Mouse (Mus musculus): ENCODE measurements around the gene Aggf1. TPM values are rescaled to one million over a fixed set of nuclear protein-coding genes. Genes with fewer than 3 reads are reported as not detected.

Aggf1 gene
- polyA plus RNA-seq, 1 experiment from 2014 or later: 37.1 TPM

DNA sequence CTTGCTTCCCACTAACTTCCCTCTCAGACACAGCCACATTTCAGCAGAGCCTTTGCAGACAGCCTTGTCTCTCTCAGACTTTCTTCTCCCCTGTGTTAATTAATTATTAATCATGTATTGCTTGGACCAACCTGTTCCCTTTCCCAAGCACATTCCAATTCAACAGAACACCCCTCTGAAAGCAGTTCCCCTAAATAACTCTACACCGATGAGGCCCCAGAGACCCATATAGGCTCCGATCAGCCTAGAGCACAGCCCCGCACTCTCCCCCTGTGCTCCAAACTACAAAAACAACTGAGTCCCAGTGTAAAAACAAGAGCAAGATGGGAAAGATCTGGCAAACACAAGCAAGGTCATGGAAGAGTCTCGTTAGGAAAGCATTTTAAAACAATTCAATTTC is 68.6 kb downstream of the Aggf1 start:
- no peak overlapping the region for H3K4me3 ChIP-seq
- ATAC-seq (ENCODE audit: low read depth): no peak
- no peaks in the 10 kb centered on the region for H3K27me3 ChIP-seq
- H3K4me1 ChIP-seq (replicated peaks): peaks cover 7% of the 10 kb centered on the region; the same call in 1 of the 2 replicates
- H3K9ac ChIP-seq: peak overlapping the region; percentile 23; the same call in 1 of the 2 replicates
- H3K27ac ChIP-seq (replicated peaks): no peak overlapping the region
- no peaks in the 10 kb centered on the region for H3K9me3 ChIP-seq
- WGBS: 55% methylated on average over 4 of the region's 4 CpGs
- no peaks in the 10 kb centered on the region for H3K36me3 ChIP-seq
- no peak overlapping the region for H3K4me2 ChIP-seq

Other genes with a start within 250 kb of the Aggf1 start
- gene Pde8b, start 125.0 kb downstream of the Aggf1 start, polyA plus RNA-seq (2015; fragmentation: Nextera tagmentation; extraction: Ambion mirVana): 5.8 and 7.2 TPM in 2 replicates
- 38.2 and 44.3 TPM in 2 replicates for gene Zbed3, start 51.7 kb downstream of the Aggf1 start, polyA plus RNA-seq (2015; fragmentation: Nextera tagmentation; extraction: Ambion mirVana)
- gene Crhbp, start 69.6 kb upstream of the Aggf1 start, polyA plus RNA-seq (2015; fragmentation: Nextera tagmentation; extraction: Ambion mirVana): 3.8 and 4.7 TPM in 2 replicates
- gene S100z, start 103.4 kb upstream of the Aggf1 start, polyA plus RNA-seq (2015; fragmentation: Nextera tagmentation; extraction: Ambion mirVana): not detected in 2 replicates
- gene F2rl1, start 149.9 kb upstream of the Aggf1 start, polyA plus RNA-seq (2015; fragmentation: Nextera tagmentation; extraction: Ambion mirVana): 0.11 TPM in 1 of 2 replicates, not detected in the other
- 71.2 and 89.5 TPM in 2 replicates for gene F2r, start 243.1 kb upstream of the Aggf1 start, polyA plus RNA-seq (2015; fragmentation: Nextera tagmentation; extraction: Ambion mirVana)